Mouse (Mus musculus): ENCODE measurements at regions not wholly inside any gene's neighbourhood (a gene's known extent, or its start where the extent isn't known, plus 50 kb on each side); places are given as distances from the start of the nearest gene placed in this dataset.
A peak's percentile ranks its signal among the peaks of the same experiment; 100 is the strongest.

DNA sequence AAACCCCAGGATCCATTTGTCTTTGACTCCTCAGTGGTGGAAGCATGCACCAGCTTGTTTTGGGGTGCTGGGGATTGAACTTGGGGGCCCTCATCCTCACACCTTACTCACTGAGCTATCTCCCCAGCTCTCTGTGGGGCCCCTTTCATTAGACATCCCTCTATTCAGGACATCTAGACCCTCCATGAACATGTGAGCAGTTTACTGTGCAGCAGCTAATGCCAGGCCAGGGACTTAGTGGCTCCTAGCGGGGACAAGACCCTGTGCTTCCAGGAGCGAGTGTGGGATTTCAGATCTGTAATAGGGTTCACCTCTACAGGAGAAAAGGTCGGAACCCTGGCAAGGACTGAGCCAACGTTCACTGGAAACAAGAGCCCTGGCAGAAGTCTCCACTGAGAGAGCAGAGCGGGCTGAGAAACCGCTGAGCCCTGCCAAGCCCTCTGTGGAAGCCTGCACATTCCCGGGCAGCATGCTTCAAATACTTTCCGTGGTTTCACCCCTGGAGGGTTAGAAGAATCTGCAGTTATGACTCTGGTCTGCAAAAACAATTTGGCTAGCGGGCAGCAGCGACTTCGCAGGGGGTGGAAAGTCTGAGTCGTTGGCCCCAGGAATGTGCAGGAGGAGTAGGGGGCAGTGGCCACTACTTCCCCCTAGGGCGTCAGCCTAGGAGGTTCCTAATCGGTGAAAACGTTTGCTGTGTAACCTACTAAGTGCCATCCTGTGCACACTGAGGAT, 125.6 kb downstream of the Smad6 start:
- no peak for DNase-seq (ENCODE audit: low spot score)

DNA sequence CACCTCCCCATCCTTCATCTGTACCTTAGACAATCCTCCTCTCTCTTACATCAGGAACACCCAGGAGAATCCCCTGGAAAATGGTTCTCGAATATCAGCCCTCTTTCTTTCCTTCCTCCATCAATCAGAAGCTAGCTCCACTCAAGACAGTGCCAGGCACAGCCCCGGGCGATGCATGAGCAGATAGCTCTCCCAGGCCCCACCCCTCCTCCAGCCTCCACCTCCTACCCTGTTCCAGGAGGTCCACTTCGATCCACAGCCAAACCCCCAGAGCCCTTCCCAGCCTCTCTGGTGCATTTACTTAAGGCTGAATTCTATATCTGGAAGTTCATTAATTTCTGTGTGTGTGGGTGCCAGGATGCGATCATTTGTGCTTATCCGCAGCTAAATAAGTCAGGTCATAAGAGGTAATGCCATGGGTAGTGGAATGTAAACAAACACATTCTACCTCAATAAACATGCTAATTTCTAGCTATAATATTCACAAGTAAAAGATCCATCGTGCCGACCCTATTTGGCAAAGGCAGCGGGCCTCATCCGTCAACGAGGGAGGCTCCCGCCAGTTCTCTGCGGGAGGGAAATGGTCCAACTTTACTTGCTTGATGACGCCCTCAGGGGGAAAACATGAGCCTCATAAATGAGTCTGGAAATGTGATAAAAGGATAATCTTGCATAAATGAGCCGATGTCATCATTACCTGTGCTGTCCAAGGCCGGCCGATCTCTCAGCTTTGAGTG, 129.5 kb downstream of the Smad6 start:
- DNase-seq (ENCODE audit: low spot score) = no peak

DNA sequence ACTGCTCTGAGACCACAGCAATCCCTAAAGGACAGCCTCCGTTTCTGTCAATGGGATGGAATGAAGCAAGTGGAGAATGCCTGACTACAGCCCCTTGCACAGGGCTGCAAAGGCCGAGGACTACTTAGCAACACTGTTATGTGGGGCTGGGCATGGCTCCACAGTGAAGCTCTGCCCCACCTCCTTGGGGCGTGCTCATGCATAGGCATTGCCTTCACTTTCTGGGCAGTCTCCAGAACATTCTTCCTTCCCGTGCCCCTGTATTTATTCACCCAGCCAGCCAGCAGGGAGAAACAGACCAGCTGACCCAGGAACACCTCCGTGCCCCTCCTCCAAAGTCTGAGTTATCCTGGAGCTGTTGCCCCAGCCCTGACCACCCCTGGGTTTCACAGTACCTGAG, 131.1 kb downstream of the Smad6 start:
- DNase-seq (ENCODE audit: low spot score) = no peak

DNA sequence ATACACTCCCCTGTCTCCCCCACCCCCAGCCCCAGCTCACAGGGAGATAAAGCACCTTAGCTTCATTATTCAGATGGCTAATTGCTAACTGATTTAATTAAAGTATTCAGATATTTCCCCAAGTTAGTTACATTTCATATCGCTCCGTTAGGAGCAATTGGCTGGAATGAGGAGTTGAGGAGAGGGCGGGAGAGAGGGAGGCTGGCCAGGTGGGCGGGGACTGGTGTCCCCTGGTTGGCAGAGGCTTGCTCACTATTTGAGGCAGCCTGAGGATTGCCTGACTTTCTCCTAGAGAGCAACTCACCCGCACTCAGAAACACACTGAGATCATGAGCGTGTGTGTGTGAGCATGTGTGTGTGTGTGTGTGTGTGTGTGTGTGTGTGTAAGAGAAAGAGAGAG, 131.8 kb upstream of the Smad3 start:
- DNase-seq (ENCODE audit: low spot score) = no peak

DNA sequence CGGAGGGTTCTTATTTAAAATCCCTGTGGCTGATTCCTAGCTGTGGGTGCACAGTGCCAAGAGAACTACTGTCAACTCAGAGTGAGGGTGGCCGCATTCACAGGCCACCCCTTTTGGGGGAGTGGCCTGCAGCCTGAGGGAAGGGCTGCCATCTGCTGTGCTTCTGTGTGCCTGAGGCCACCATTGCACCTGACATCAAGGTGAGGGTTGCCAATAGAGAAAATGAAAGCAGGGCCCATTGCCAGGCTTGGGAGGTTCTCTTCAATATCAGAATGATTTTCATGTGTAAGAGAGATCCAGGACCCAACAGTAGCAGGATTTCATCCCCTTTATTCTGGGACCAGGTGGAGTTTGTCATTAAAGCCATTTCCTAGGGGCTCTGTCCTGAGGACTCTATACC, 127.2 kb upstream of the Smad3 start:
- DNase-seq (ENCODE audit: low spot score) = no peak

DNA sequence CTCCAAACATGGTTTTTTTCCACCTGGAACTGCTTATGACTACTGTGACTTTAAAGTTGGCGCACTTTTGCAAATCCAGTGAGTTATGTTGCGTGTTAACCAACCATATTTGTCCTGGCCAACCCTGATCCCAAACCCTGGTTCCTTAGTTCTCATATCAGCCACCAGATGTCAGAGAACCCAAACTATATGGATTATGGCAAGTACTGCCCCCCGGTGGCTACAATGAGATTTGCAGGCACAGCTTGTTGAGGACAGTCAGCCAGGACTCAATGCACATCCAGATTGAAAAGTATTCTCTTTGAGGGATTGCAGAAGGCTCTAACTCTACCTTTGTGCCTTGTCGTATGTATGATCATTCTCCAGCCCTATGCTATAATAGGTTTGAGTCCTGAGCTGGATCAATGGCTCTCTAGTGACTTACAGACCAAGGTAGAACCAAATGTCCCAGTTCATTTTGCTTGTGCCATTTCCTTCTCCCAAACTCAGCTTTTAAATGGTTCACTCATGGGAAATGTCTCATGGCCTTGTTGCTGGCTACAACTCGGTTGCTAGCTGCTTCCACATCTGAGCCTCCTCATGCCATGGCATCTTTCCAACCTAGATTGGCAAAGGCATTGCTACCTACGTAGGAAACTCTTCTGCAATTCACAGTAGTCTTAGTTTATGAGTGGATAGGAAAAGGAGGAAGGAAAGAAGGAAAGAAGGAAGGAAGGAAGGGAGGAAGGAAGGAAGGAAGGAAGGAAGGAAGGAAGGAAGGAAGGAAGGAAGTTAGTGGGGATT, 126.1 kb upstream of the Smad3 start:
- DNase-seq (ENCODE audit: low spot score) = peak; percentile 22

DNA sequence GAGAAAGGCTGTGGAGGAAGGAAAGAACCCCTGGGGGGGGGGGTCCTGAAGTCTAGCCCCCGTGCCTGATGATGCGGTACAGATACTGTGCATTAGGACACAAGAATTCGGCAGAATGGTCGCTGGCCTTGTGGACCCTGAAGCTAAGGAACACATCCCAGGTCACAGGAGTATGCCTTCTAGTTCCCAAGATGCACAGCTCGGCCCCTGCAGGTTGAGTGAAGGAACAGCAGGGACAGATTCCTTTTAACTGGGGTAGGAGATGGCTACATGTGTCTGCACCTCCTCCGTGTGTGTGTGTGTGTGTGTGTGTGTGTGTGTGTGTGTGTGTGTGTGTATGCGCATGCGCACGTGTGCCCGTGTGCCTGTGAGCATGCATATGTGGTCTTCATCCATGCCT, 123.9 kb upstream of the Smad3 start:
- DNase-seq (ENCODE audit: low spot score) = no peak

DNA sequence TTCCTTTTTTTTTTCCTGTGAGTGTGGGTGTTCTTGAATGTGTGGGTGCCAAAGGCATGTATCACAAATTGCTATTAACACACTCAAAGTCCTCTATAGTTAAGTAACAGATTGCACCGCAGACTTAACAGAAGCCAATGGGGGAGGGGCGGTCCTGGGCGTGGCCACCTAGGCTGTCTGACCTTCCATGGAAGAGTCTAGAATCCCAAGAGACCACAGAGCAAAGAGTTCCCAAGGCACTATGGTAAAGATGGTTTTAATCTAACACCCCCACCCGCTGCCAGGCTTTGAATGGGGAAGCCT, 123.4 kb upstream of the Smad3 start:
- DNase-seq (ENCODE audit: low spot score) = no peak

DNA sequence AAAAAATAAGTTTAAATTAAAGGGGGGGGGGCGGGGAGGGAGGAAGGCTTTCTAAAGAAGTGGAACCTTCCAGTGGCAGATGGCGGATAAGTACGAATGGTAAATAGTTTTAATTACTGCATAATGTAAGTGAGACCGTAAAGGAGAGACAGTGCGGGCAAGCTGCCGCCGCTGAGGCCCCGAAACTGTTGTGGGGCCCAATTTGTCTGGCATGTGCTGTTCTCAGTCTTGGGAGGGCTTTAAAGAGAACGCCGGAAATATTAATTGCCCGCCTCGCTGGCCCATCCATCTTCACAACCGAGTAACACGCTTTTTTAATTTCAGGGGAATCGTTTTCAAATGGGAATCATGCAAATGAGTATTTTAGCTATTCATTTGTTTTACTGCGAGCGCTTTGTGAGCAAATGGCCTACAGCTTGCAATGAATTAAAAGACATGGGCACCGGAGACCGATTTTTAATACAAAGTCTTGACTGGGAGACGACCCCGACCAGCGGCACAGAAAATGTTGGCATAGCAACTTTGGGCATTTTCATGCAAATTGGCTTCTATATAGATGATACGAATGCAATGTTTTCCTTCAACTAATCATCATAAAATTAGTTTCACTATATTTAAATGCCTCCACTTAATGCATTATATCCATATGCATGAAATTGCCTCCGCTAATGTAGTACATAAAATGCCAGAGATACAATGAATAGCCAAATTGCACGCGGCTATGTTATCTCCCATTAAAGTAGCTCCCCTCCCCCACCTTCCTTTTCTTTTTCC, 122.9 kb upstream of the Smad3 start:
- DNase-seq (ENCODE audit: low spot score) = no peak

DNA sequence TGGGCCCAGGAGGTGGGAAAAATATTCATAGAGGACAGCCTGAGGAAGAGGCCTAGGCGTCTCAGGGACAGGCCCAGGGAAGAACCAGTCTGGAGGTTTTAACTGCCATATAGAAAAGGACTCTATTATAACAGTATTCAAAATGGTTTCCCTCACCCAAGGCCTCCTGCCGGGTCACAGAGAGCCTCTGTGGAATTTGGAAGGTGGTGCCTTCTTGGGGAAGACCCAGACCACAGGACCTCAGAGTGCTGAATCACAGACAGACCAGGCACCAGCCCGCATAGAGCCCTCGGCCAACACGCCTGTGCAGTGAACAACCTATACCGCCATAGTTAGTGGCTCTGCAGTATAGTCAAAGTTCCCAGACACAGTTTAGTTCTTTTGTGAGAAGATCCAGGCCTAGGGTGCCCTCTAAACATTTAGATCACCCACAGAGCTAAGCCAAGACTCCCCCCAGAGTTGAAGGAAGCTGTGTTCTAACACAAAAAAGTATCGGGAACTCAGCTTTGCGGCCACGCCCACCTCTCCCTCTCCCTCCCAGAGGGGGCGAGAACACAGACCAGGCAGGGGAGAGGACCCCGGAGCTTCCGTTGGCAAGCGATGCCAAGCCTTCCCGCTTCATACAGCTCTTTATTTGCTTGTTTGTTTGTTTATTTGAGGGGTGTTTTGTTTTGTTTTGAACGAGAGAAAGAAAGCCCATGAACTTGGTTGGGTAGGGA, 122.1 kb upstream of the Smad3 start:
- no peak for DNase-seq (ENCODE audit: low spot score)

DNA sequence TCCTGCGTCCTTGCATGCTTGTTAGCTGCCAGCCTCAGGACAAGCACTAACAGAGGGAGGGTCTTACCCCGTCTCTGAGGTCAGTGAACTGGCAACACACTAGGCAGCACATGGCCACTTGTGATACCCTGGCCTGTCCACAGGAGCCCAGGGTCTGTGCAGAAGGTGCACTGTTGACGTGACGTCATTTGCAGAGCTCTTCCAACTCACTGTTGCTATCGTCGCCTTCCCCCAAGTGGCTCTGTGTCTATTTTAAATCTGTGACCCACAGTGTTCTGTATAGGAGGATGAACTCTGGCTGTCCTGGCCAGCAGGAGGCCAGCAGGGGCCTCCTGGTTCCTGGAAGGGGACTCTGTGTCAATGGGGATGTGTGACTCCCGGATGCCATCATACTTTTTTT, 120.1 kb upstream of the Smad3 start:
- DNase-seq (ENCODE audit: low spot score) = no peak

DNA sequence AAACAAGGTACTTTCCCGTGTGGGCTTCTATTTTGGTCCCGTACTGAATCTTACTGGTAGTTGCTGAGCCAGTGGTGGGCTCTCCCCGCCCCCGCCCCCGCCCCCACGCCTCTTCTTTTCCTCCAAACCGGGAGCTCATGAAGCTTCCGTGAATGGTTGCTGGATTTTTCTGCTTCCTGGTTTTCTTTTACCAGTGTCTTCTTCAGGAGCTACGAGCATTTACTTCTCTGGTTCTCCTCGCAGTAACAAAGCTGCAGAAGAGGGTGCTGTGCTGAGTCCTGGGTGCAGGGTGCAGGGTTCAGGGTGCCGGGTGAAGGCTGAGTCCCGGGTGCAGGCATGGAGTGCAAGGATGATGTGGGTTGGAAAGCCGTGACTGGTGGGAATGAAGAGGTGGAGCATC, 119.1 kb upstream of the Smad3 start:
- no peak for DNase-seq (ENCODE audit: low spot score)

DNA sequence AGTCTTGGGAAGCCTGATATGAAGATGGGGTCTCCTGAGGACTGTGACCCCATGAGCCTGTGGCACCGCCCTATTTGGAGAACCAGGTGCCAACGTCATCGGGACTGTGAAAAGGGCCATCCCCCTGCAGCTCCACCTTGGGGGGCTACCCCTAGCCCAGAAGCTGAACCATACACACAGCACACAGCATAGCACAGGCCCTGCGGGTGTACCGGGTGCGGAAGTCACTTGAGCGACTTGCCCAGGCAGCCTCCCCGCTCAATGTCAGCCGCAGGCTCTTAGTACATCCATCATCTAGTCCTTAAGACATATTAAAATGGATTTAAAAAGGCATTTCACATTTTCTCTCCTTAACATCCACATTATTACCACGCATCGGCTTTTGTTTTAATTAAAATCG, 118.2 kb upstream of the Smad3 start:
- no peak for DNase-seq (ENCODE audit: low spot score)

DNA sequence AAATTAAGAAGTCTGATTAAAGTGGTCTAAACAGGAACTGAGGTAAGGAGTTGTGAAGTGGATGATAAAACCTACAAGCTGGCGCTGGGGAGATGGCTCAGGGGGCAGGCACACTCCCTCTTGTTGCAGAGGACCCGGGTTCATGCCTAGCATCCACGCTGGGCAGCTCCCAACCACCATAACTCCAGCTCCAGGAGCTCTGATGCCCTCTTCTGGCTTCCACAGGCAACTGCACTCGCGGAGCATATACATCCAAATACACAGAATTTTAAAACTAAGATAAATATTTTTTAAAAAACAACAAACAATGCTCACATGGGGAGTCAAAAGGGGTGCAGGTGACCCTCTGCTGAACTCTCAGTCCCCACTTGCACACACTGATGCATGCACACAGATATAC, 117.4 kb upstream of the Smad3 start:
- DNase-seq (ENCODE audit: low spot score) = no peak

DNA sequence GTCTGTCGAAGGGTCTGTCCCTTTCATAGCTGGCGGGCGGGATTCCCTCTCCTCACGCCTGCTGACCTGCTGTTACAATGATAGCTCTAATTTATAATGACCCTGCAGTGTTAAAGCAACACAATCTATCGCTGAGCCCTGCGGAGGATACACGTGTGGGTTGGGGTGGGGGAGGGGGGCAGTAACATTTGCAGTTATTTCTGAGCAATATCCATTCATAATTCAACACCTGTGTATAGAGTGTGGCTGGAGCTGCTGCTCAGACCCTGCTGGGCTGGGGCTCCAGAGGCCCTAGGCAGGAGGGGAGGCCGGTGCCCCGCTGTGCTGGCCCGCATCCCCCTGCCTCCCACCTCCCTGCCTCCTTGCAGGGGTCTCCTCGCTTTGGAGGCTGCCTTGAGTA, 106.6 kb upstream of the Smad3 start:
- DNase-seq (ENCODE audit: low spot score) = no peak

DNA sequence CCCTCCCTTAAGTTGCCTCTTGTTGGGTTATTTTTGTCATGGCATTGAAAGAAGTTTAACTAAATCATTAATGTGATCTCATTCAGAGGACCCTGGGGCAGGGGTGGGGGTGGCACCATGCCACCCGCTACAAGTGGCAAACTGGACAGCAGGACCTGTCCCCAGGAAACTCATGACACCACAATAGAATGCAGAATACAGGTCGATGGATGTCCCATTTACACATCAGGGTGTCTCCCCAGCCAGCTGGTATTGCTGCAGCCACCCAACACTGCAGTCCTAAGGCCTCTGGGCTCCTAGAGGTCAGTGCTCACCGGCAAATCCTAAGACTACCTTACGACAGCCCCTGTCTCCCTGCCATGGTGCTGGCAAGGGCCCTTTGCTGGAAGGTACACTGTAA, 105.5 kb upstream of the Smad3 start:
- DNase-seq (ENCODE audit: low spot score) = no peak

DNA sequence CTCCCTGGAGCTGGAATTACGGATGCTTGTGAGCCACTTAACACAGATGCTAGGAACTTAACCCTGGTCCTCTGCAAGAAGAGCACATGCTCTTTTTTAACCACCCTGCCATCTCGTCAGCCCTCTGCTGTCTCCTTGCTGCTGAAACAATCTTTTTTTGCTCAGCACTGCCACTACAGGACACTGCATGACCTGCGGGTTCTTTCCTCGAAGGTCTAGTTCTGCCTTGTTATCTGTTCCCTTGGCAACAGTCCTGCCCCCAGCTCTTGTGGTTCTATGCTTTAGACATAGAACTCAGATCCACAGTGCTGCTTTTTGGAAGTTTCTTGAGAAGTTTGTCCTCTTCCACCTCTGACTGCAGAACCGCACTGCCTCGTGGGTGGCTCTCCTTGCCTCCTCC, 104.6 kb upstream of the Smad3 start:
- peak; percentile 58 for DNase-seq (ENCODE audit: low spot score)

DNA sequence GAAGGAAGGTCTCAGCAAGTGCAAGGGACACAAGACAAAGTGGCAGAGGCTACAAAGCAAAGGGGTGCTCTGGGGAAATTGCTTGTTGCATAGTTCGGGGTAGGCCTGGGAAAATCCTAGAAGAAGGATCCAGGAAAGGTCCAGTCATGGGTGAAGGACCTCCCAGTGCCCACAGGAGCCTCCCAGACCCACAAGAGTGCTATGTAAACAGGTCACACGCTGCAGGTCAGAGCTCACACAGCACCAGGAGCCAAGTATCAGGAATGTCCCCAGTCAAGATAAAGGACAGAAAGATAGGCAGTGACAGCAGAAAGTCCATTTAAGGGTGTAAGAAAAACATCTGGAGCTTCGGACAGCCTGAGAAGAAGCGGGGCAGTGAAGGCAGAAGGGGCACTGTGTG, 103.6 kb upstream of the Smad3 start:
- no peak for DNase-seq (ENCODE audit: low spot score)

DNA sequence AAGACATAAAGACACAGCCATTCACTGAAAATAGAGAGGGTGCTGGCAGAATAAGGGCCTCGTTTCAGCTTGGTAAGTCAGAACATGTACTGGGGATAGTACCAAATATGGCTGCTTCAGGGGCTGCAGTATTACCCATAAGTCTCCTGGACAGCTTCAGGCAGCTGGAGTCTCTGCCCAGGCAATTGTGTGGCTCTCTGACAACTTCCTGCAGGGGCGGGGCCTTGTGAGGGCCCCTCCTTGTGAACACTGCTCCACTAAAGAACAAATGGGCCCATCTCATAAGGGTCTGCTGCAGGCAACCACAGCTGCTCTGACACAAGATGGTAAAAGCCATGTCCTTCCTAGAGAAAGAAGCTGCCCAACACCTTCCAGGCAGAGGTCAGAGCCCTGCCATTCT, 102.4 kb upstream of the Smad3 start:
- no peak for DNase-seq (ENCODE audit: low spot score)

DNA sequence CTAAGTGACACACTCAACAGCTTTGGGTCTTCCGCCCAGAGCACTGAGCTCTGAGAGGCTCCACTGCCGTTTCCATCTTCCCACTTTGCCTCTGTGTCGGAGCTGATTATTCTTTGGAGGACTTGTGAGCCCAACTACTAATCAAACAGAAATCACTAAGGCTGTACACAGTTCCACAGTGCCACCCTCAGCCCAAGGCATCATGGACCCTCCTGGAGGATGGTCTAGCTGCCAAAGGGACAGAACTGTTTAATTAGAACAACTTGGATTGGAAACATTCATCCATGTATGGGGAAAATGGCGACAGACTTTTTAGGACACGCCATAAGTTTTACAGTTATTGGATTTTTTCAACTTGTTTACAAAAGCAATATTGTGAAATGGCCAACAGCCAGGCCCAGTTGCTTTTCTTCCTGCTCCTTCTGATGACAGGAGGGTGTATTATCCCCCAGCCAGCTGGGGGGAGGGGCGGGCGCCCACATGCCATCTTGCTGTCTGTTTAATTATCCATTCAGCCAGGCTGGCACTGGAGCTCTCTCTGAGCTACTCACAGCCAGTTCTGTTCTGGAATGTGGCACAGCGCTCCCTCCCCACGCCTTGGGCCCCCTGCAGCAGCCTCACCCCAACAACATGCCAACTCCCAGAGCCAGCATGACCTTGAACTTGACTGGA, 98.4 kb upstream of the Smad3 start:
- DNase-seq (ENCODE audit: low spot score) = no peak

DNA sequence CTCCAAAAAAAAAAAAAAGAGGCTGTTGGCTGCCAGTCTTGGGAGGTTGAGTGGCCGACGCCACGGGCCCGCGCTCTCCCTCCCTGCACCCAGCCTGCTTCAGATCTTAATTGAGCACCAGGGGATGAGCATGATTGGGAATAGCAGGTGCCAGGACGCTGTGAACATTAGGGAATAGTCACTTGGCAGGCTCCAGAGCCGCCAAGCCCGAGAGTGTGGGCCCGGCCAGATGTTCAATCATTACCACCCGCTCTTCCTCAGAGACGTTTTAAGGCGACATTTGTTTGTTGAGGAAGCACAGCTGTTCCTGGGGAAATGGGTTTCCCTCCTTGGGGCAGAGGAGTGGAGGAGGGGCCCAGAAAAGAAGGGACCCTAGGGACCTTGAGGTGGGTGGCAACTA, 94.0 kb upstream of the Smad3 start:
- no peak for DNase-seq (ENCODE audit: low spot score)

Data from thymus, postnatal 0 days (tissue).